Mouse (Mus musculus) brain, adult 2 months (tissue): ENCODE data around the gene Itgb3bp.
A peak's percentile ranks its signal among the peaks of the same experiment; 100 is the strongest.

Experiments
- DNase-seq: peaks from one replicate; pipeline ENCODE4 v3.0.0; 2011; ENCODE audit warnings: low read depth, low spot score

Gene Itgb3bp

GRCm38 (mm10) chr4:99931807-99932206 lies 2.2 kb upstream of the Itgb3bp start:
- DNase-seq, result no peak

GRCm38 (mm10) chr4:99931240-99931580 lies 1.6 kb upstream of the Itgb3bp start:
- no peak for DNase-seq

DNA sequence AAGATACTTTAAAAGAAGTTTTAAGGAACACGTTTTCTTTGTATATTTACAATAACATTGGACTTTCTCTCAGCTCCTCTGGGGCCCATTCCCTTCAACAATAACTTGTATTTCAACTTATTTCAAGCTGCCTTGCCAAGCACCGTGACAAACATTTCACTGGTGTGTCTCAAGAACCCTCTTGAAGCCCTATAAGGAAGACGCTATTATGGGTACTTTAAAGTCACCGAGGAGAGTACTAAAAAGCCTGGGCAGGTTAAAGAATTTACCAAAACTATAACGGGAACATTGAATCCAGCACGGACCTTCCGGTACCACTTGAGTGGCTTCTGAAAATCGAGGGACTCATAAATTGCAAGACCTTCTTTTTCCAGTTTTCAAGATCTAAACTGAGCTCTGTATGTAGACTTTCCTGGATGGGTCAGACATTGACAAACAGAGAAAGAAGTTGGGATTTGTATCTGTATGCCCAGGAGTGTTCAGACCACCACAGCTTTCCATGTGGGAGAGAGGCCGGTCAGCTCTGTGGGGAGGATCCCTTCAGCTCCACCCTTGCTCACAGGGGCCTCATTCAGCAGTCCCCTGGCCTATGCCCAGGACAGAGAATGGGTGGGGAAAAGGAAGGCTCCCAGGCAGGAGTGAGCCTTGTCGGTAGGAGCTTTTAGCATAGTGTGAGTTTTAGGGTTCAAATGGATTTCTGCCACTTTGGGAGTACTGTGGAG lies 1.1 kb upstream of the Itgb3bp start:
- DNase-seq, result no peak

- DNase-seq, result peak; percentile 93
These were observed 432 bp downstream of the Itgb3bp start, which contains the start of gene Pgm1 for GRCm38 (mm10) chr4:99929149-99929612. Gene Pgm1, plus strand, starts transcription at chr4:99929414.

DNA sequence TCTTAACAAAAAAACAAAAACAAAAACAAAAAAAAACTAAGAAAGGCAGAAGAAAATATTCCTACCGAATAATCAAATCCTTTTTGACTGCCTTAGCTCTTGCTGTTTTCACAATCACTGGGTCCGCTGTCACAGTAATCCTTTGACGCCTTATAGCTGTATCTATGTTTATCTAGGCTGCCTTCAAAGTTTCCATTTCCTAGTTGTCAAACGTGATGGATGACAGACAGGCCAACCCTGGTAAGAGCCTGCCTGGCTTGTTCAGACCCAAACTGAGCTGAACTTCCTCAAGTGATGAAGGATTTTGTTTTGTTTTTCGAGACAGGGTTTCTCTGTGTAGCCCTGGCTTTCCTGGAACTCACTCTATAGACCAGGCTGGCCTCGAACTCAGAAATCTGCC lies 1.1 kb downstream of the Itgb3bp start:
- no peak for DNase-seq

- DNase-seq, result no peak
These were observed 3.2 kb downstream of the Itgb3bp start for GRCm38 (mm10) chr4:99926380-99926779.

GRCm38 (mm10) chr4:99913894-99914451 lies 15.6 kb downstream of the Itgb3bp start:
- peak; percentile 57 for DNase-seq

DNA sequence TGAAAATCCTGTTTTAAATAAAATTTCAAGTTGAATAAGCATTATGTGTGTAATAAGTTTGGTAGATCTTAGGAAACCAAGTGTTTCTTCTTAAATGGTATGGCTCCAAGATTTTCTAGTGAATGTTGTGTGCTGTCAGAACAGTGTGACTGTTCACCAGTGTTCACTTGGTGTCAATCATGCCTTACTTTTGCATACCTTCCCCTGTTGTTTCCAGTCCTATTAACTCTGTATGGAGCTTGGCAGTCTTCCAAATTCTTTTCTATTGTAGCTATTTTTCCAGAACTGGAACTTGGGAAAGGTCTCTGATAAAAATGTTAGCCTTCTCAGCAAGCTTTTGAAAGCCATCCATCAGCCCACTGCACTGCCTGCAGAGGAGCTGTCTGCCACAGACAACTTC lies 47.2 kb downstream of the Itgb3bp start:
- no peak for DNase-seq

DNA sequence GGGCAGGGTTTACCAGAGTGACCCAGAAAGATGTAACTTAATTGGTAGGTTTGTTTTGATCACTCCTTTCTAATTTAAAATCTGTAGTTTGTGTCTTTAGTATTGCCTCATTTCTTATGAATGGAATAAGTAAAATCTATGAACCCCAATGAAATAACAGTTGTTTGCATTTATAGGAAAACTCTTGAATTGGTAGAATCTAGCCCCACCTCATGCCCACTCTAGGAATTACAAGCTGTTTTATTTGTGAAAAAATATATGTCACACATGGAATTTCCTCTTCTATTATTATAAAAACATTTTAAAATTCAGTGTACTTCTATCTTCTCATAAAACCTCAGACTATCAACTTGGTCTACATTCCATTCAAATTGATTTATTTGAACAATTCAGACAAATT lies 47.7 kb downstream of the Itgb3bp start:
- peak; percentile 65 for DNase-seq

DNA sequence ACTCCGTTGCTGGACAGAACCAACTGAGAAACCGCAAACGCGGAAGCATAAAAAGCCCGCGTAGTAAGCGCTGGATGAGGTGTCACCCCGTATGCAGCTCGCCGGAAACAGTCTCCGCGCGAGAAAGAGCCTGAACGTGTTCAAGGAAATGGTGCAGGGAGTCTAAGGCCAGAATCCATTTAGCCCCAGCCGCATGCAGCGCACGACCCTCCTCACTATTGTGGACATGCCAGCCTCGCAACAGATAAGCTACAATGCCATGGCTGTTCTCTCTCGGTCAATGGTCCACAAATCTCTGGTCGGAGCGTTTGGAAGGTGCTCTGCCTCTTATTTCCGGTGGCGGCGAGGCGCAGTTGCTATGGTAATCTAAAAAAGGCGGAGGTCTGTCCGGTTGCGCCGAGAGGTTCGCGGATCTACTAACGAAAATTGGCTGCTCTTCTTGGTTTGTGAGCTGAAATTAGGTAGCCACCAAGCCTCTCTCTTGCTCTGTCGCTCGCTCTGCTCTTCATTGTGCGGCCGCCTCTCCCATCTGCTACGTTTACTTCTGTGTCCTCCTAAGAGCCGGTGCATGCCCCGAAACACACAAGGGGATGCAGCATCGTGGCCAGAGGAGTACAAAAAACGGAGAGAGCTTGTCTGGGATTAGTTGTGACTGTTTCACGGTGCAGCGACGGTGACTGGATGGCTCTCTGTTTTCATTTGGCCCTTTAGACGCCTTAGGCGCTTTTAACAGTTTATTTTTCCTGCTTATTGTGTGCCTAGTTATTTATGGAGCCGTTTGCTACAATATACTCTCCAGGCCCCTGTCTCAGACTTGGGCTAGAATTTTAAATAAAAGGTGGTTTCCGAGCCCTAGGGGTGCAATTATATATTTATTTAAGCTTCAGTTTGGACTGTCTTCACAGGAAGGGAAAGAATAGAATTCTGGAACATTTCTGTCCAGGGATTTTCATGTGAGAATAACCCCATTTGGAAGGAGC lies 100.2 kb downstream of the Itgb3bp start, which contains the start of gene Efcab7:
TSS of gene Efcab7 (plus strand) at position 105 of the 980 bp plus-strand sequence.
- DNase-seq, result peak; percentile 96

- DNase-seq, result no peak
These were observed 100.9 kb downstream of the Itgb3bp start for GRCm38 (mm10) chr4:99828739-99829093.

GRCm38 (mm10) chr4:99828337-99828736 lies 101.3 kb downstream of the Itgb3bp start:
- no peak for DNase-seq

GRCm38 (mm10) chr4:99816697-99817460 lies 112.7 kb downstream of the Itgb3bp start:
- DNase-seq, result no peak

DNA sequence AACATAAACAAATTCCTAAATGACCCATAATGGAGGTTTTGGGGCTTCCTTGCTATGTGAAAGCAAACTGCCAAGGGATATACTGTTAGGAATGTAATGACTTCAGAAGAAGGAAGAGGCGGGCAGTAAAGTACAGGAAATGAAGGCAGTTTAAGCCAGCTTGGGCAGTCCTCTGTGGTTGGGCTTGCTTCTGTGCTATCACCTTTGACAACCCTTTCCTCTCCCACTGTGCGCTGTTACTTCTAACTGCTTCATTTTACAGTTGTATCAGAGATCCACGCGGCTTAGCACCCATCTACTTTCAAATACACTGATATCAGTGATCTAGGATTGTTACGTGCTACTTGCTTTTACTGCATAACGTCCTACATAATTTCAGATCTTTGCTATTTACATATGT lies 137.2 kb downstream of the Itgb3bp start:
- DNase-seq, result no peak

GRCm38 (mm10) chr4:99773041-99773440 lies 156.6 kb downstream of the Itgb3bp start:
- no peak for DNase-seq

DNA sequence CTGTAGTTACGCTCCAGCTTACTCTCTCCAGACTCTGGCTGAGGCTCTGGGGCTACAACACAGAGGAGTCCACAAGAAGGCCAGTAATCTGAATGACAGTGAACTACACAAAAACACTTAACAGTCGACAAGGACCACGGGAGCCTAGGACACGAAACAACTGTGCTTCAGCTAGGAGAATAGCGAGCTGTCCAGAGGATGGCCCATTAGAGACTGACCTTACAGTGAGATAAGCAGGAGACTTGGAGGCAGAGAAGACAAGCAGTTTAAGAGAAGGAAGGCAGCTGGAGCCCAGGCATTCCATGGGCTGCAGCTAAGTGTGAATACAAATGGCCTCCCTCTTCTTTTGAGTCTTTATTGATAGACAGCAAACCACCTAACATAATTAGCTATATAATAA lies 159.1 kb downstream of the Itgb3bp start:
- DNase-seq, result no peak

- peak; percentile 60 for DNase-seq
These were observed 162.9 kb downstream of the Itgb3bp start for GRCm38 (mm10) chr4:99766753-99767152.

DNA sequence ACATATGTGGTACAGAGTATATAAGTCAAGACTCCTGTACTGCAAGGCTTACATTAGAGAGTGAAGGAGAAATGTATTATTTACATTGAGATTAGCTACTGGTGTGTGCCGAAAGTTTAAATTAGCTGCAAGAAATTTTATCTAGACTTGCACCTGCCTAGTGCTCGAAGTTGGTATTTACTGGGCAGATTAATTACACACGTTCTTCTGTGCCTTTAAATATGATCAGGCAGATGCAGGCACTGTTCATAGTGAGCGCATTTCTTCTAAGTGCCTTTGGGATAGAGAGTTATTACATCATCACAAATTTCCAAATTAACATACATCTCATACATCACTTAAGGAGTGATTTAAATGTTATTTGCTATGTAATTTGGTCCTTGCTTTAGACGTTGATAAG lies 163.3 kb downstream of the Itgb3bp start:
- DNase-seq, result no peak

DNA sequence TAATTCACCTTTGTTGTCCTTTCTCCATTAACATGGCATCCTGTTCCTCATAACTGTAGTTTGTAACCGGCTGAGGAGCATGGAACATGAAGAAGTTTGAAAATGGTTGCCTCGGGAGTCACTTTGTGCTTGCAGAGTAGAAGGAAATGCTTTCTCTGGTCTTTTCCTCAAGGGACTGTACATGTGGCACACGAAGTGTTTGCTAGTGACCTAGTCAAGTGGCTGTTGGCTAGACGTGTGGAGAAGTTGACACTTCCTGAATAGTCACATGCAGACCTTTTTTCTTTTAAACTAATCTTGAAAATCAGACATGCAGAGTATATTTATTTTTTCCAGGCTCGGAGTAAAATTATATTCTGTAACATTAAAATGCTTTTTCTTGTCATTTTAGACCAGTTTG lies 177.2 kb downstream of the Itgb3bp start:
- DNase-seq, result no peak

GRCm38 (mm10) chr4:99739836-99740235 lies 189.8 kb downstream of the Itgb3bp start:
- peak; percentile 5 for DNase-seq

GRCm38 (mm10) chr4:99725914-99726451 lies 203.6 kb downstream of the Itgb3bp start:
- no peak for DNase-seq
